Mouse (Mus musculus): ENCODE measurements around the gene Spryd4.
"Not testable (repeated sequence)": the region's sequence is repeated elsewhere in the genome, so short reads cannot be mapped to it uniquely, and the experiment has no call there.

The Spryd4 gene

GRCm38 (mm10) chr10:128188242-128188877, 23.2 kb downstream of the Spryd4 start:
- in situ Hi-C loops (cut with MboI, MseI) = loop anchor here (5.0 kb wide), 2 partner anchors 46 to 661 kb away; no protein-coding TSS in a partner anchor

GRCm38 (mm10) chr10:128187181-128187605, 24.4 kb downstream of the Spryd4 start:
- in situ Hi-C loops (cut with MboI, MseI) = loop anchor here (5.0 kb wide), 2 partner anchors 45 to 660 kb away; no protein-coding TSS in a partner anchor

- in situ Hi-C loops (cut with MboI, MseI) = loop anchor here (5.0 kb wide), 2 partner anchors 44 to 659 kb away; no protein-coding TSS in a partner anchor
These were observed 25.6 kb downstream of the Spryd4 start for GRCm38 (mm10) chr10:128185959-128186358.

GRCm38 (mm10) chr10:128185277-128185940, 26.2 kb downstream of the Spryd4 start:
- in situ Hi-C loops (cut with MboI, MseI) = loop anchor here (5.0 kb wide), 2 partner anchors 43 to 658 kb away; no protein-coding TSS in a partner anchor

- in situ Hi-C loops (cut with MboI, MseI) = no loop called here
These were observed 27.3 kb downstream of the Spryd4 start for GRCm38 (mm10) chr10:128184296-128184695.

GRCm38 (mm10) chr10:128179989-128180388, 31.6 kb downstream of the Spryd4 start, which contains the start of gene Rbms2:
Rbms2 (minus strand) TSS chr10:128180297.
- in situ Hi-C loops (cut with MboI, MseI) = no loop called here

- in situ Hi-C loops (cut with MboI, MseI) = no loop called here
These were observed 34.3 kb downstream of the Spryd4 start for GRCm38 (mm10) chr10:128177316-128177715.

GRCm38 (mm10) chr10:128175996-128176755, 35.4 kb downstream of the Spryd4 start:
- in situ Hi-C loops (cut with MboI, MseI) = no loop called here

- in situ Hi-C loops (cut with MboI, MseI) = no loop called here
These were observed 36.3 kb downstream of the Spryd4 start for GRCm38 (mm10) chr10:128175302-128175701.

GRCm38 (mm10) chr10:128171348-128171747, 40.3 kb downstream of the Spryd4 start:
- in situ Hi-C loops (cut with MboI, MseI) = not testable (repeated sequence)

GRCm38 (mm10) chr10:128167091-128167490, 44.5 kb downstream of the Spryd4 start:
- in situ Hi-C loops (cut with MboI, MseI) = no loop called here

- in situ Hi-C loops (cut with MboI, MseI) = not testable (repeated sequence)
These were observed 45.9 kb downstream of the Spryd4 start for GRCm38 (mm10) chr10:128165726-128166125.
